Mouse (Mus musculus): Measurements from ENCODE around the gene Ubr4. TPM values are rescaled to one million over a fixed set of nuclear protein-coding genes. Genes with fewer than 3 reads are reported as not detected.
"Not testable (repeated sequence)": the region's sequence is repeated elsewhere in the genome, so short reads cannot be mapped to it uniquely, and the experiment has no call there.

The Ubr4 gene
- polyA plus RNA-seq, 1 experiment = 130 TPM

DNA sequence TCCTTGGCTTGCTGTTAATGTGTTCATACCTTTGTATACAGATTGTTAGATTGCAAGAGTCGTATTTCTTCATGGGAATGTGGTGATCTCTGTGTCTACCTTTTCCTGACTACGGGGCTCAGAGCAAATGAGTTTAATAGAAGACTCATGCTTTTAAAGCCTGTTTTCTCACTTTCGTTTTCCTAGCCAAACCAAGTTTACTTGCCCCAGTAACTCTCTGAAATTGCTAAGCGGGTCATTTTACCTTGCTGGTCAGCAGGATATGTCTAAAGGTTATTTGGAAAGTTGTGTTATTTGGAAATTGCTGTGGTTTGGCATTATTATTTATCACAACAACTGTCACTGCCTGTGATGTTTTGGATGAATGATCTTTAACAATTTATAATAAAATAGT lies 29.0 kb downstream of the Ubr4 start:
- Histone ChIP-seq H3K4me2 (ENCODE audit: low read depth) (peak overlapping the region; percentile 96), H3ac (ENCODE audit: control insufficient read depth, insufficient read length) (peak overlapping the region; percentile 80), H3K79me2 (ENCODE audit: control insufficient read depth, insufficient read depth) (peaks cover 64% of the 10 kb centered on the region), H3K36me3 (ENCODE audit: control insufficient read depth, insufficient read depth) (no peaks in the 10 kb centered on the region), H3K27me3 (ENCODE audit: control insufficient read depth, insufficient read depth, insufficient read length) (no peaks in the 10 kb centered on the region), H3K4me3 (peak overlapping the region; percentile 79)
- TF ChIP-seq SRF (IDR thresholded peaks at IDR 0.05; ENCODE audit: control insufficient read depth, insufficient read length, low read depth) (no peak), USF1 (IDR thresholded peaks at IDR 0.05; ENCODE audit: low read depth) (no peak), POLR2AphosphoS2 (IDR thresholded peaks at IDR 0.05; ENCODE audit: insufficient read length, low read depth) (no peak), MAX (IDR thresholded peaks at IDR 0.05; ENCODE audit: low read depth) (no peak), MYOG (IDR thresholded peaks at IDR 0.05; ENCODE audit: control insufficient read depth in 1 of 3, insufficient read depth in 1 of 3, insufficient read length in 2 of 3, low read depth in 2 of 3) (no peak), MYOD1 (IDR thresholded peaks at IDR 0.05; ENCODE audit: control insufficient read depth in 1 of 3, insufficient read length in 2 of 3, low read depth in 2 of 3) (no peak), TCF12 (IDR thresholded peaks at IDR 0.05; ENCODE audit: insufficient read depth, poor library complexity, severe bottlenecking) (no peak), CEBPB (IDR thresholded peaks at IDR 0.05; ENCODE audit: insufficient read depth, poor library complexity, severe bottlenecking) (no peak), REST (IDR thresholded peaks at IDR 0.05; ENCODE audit: insufficient read depth, insufficient read length) (no peak), POLR2A (IDR thresholded peaks at IDR 0.05; ENCODE audit: insufficient read length, low read depth) (no peak)

DNA sequence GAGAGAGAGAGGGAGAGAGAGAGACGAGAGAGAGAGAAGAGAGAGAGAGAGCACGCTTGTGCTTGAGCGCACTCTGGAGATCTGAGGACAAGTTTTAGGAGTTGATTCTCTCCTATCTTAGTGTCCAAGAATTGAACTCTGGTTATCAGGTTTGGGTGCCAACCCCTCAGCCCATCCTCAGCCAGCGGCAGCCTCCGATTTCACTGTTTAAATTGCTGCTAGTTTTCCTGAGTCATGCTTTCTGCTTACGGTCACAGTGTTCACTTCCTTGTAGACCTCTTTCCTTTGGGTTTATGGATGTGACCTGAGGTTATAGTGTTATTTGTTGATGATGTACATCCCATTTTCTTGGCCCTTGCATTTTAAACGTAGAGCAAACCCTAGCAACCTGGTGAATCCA lies 29.8 kb downstream of the Ubr4 start:
- no peaks in the 10 kb centered on the region for H3K36me3 ChIP-seq (ENCODE audit: control insufficient read depth, insufficient read depth)
- H3K27me3 ChIP-seq (ENCODE audit: control insufficient read depth, insufficient read depth, insufficient read length) = no peaks in the 10 kb centered on the region
- H3K4me2 ChIP-seq (ENCODE audit: low read depth) = peak overlapping the region; percentile 96
- peak overlapping the region; percentile 79 for H3K4me3 ChIP-seq
- peaks cover 72% of the 10 kb centered on the region for H3K79me2 ChIP-seq (ENCODE audit: control insufficient read depth, insufficient read depth)
- TF ChIP-seq REST (IDR thresholded peaks at IDR 0.05; ENCODE audit: insufficient read depth, insufficient read length) (no peak), MYOG (IDR thresholded peaks at IDR 0.05; ENCODE audit: control insufficient read depth in 1 of 3, insufficient read depth in 1 of 3, insufficient read length in 2 of 3, low read depth in 2 of 3) (no peak), POLR2AphosphoS2 (IDR thresholded peaks at IDR 0.05; ENCODE audit: insufficient read length, low read depth) (no peak), SRF (IDR thresholded peaks at IDR 0.05; ENCODE audit: control insufficient read depth, insufficient read length, low read depth) (no peak), TCF12 (IDR thresholded peaks at IDR 0.05; ENCODE audit: insufficient read depth, poor library complexity, severe bottlenecking) (no peak), MAX (IDR thresholded peaks at IDR 0.05; ENCODE audit: low read depth) (no peak), POLR2A (IDR thresholded peaks at IDR 0.05; ENCODE audit: insufficient read length, low read depth) (no peak), CEBPB (IDR thresholded peaks at IDR 0.05; ENCODE audit: insufficient read depth, poor library complexity, severe bottlenecking) (no peak), TCF3 (IDR thresholded peaks at IDR 0.05; ENCODE audit: insufficient read length, low read depth) (no peak), E2F4 (IDR thresholded peaks at IDR 0.05; ENCODE audit: insufficient read depth) (no peak), MYOD1 (IDR thresholded peaks at IDR 0.05; ENCODE audit: control insufficient read depth in 1 of 3, insufficient read length in 2 of 3, low read depth in 2 of 3) (no peak), USF1 (IDR thresholded peaks at IDR 0.05; ENCODE audit: low read depth) (no peak)
- no peak overlapping the region for H3ac ChIP-seq (ENCODE audit: control insufficient read depth, insufficient read length)

DNA sequence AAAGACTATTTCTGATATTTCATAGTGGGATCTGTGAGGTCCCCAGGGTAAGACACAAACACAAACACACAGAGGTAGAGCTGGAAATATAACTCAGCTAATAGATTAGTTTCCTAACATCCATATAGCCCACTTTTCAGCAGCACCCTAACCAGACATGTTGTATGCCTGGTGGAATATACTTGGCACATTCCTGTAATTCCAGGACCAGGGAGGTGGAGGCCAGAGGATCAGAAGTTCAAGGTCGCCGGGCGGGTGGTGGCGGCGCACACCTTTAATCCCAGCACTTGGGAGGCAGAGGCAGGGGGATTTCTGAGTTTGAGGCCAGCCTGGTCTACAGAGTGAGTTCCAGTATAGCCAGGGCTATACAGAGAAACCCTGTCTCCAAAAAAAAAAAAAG lies 33.4 kb downstream of the Ubr4 start:
- Histone ChIP-seq H3K79me2 (ENCODE audit: control insufficient read depth, insufficient read depth) (peaks cover 91% of the 10 kb centered on the region), H3K36me3 (ENCODE audit: control insufficient read depth, insufficient read depth) (peaks cover 15% of the 10 kb centered on the region)
- H3ac ChIP-seq (ENCODE audit: control insufficient read depth, insufficient read length); H3K27me3 ChIP-seq (ENCODE audit: control insufficient read depth, insufficient read depth, insufficient read length); H3K4me3 ChIP-seq; H3K4me2 ChIP-seq (ENCODE audit: low read depth): not testable (repeated sequence)

DNA sequence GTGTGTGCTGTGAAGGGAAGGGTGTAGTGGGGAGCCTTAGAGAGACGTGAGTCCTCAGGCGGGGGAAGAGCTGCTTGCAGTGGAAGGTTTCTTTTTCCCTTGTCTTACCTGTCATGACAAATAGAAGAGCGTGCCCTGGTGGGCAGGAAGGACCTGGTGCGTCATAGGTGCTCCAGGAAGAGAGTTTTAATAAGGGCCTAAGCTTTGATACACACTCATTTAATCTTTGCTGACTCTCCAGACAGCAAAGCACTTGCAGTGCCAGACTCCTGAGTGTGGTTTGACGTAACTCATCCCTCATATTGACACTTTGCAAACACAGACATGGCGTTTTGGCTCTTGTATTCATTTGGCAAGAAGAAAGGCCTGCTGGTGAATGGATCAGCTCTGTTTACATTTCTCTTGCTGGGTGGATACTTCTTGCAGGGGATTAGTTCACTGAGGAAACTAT lies 34.5 kb downstream of the Ubr4 start:
- TF ChIP-seq TCF3 (IDR thresholded peaks at IDR 0.05; ENCODE audit: insufficient read length, low read depth) (no peak), CEBPB (IDR thresholded peaks at IDR 0.05; ENCODE audit: insufficient read depth, poor library complexity, severe bottlenecking) (no peak), MAX (IDR thresholded peaks at IDR 0.05; ENCODE audit: low read depth) (no peak), TCF12 (IDR thresholded peaks at IDR 0.05; ENCODE audit: insufficient read depth, poor library complexity, severe bottlenecking) (no peak), POLR2AphosphoS2 (IDR thresholded peaks at IDR 0.05; ENCODE audit: insufficient read length, low read depth) (no peak), MYOG (IDR thresholded peaks at IDR 0.05; ENCODE audit: control insufficient read depth in 1 of 3, insufficient read depth in 1 of 3, insufficient read length in 2 of 3, low read depth in 2 of 3) (no peak), SRF (IDR thresholded peaks at IDR 0.05; ENCODE audit: control insufficient read depth, insufficient read length, low read depth) (no peak), POLR2A (IDR thresholded peaks at IDR 0.05; ENCODE audit: insufficient read length, low read depth) (no peak), MYOD1 (IDR thresholded peaks at IDR 0.05; ENCODE audit: control insufficient read depth in 1 of 3, insufficient read length in 2 of 3, low read depth in 2 of 3) (no peak), REST (IDR thresholded peaks at IDR 0.05; ENCODE audit: insufficient read depth, insufficient read length) (no peak), E2F4 (IDR thresholded peaks at IDR 0.05; ENCODE audit: insufficient read depth) (no peak)
- no peak overlapping the region for H3K4me3 ChIP-seq

DNA sequence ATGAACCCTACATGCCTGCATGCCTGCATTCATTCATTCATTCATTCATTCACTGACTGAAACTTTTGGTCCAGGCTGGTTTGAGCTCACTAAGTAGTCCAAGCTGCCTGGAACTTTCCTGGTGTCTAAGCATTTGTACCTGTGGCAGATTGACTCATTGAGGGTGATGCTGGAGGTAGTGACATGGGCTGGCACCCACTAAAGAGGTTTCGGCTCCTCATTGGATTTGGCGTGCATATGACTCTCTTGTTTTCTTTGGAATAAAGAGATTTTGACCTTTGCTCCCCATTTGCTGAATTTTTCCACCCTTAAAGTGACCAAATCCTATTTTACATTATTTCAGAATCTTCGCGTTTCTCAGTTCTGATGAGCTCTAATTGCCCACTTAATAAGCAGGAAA lies 37.1 kb downstream of the Ubr4 start:
- Histone ChIP-seq H3K4me2 (ENCODE audit: low read depth) (no peak overlapping the region), H3ac (ENCODE audit: control insufficient read depth, insufficient read length) (no peak overlapping the region), H3K27me3 (ENCODE audit: control insufficient read depth, insufficient read depth, insufficient read length) (no peaks in the 10 kb centered on the region), H3K4me3 (no peak overlapping the region), H3K36me3 (ENCODE audit: control insufficient read depth, insufficient read depth) (peaks cover 37% of the 10 kb centered on the region), H3K79me2 (ENCODE audit: control insufficient read depth, insufficient read depth) (peaks cover 53% of the 10 kb centered on the region)
- TF ChIP-seq TCF3 (IDR thresholded peaks at IDR 0.05; ENCODE audit: insufficient read length, low read depth) = no peak
- no peak for TF ChIP-seq MAX (IDR thresholded peaks at IDR 0.05; ENCODE audit: low read depth)
- TF ChIP-seq POLR2AphosphoS2 (IDR thresholded peaks at IDR 0.05; ENCODE audit: insufficient read length, low read depth) = no peak
- no peak for TF ChIP-seq CEBPB (IDR thresholded peaks at IDR 0.05; ENCODE audit: insufficient read depth, poor library complexity, severe bottlenecking)
- no peak for TF ChIP-seq REST (IDR thresholded peaks at IDR 0.05; ENCODE audit: insufficient read depth, insufficient read length)
- TF ChIP-seq E2F4 (IDR thresholded peaks at IDR 0.05; ENCODE audit: insufficient read depth) = no peak
- TF ChIP-seq MYOD1 (IDR thresholded peaks at IDR 0.05; ENCODE audit: control insufficient read depth in 1 of 3, insufficient read length in 2 of 3, low read depth in 2 of 3) = no peak
- TF ChIP-seq POLR2A (IDR thresholded peaks at IDR 0.05; ENCODE audit: insufficient read length, low read depth) = no peak
- no peak for TF ChIP-seq SRF (IDR thresholded peaks at IDR 0.05; ENCODE audit: control insufficient read depth, insufficient read length, low read depth)

More for the DNA sequence above, 34.5 kb downstream of the Ubr4 start:
- H3K36me3 ChIP-seq (ENCODE audit: control insufficient read depth, insufficient read depth) = peaks cover 19% of the 10 kb centered on the region
- H3K4me2 ChIP-seq (ENCODE audit: low read depth) = no peak overlapping the region
- H3K27me3 ChIP-seq (ENCODE audit: control insufficient read depth, insufficient read depth, insufficient read length) = no peaks in the 10 kb centered on the region
- H3ac ChIP-seq (ENCODE audit: control insufficient read depth, insufficient read length) = no peak overlapping the region
- H3K79me2 ChIP-seq (ENCODE audit: control insufficient read depth, insufficient read depth) = peaks cover 80% of the 10 kb centered on the region
